Mouse (Mus musculus) midbrain, embryonic 16.5 days (tissue): Measurements from ENCODE around the gene Zfp148. TPM values are rescaled to one million over a fixed set of nuclear protein-coding genes. Genes with fewer than 3 reads are reported as not detected.
"Not testable (repeated sequence)": the region's sequence is repeated elsewhere in the genome, so short reads cannot be mapped to it uniquely, and the experiment has no call there.

ENCODE experiments used
- ATAC-seq: fragments of 200-750 bp; cut with Nextera tagmentation; 2 replicates; pipeline ENCODE4 v1.8.0; 2017; ENCODE audit warnings: moderate TSS enrichment
- H3K27ac ChIP-seq: fragments of 300-500 bp; sonication (generic); 2 replicates; pipeline ENCODE4 v1.5.1; 2014; ENCODE audit warnings: mild to moderate bottlenecking, low read length, mixed read lengths
- H3K27me3 ChIP-seq: fragments of 300-500 bp; sonication (generic); 2 replicates; pipeline ENCODE4 v1.6.1; 2014; ENCODE audit warnings: low read depth, low read length, mixed read lengths; ENCODE audit not compliant: control insufficient read depth, insufficient read depth
- H3K36me3 ChIP-seq: fragments of 300-500 bp; sonication (generic); 2 replicates; pipeline ENCODE4 v1.6.1; 2014; ENCODE audit warnings: mild to moderate bottlenecking, low read length, moderate library complexity, mixed read lengths; ENCODE audit not compliant: control insufficient read depth, insufficient read depth
- H3K4me1 ChIP-seq: fragments of 300-500 bp; sonication (generic); 2 replicates; pipeline ENCODE4 v1.6.1; 2014; ENCODE audit warnings: mild to moderate bottlenecking, low read length, mixed read lengths; ENCODE audit not compliant: control insufficient read depth, insufficient read depth
- H3K4me2 ChIP-seq: fragments of 300-500 bp; sonication (generic); 2 replicates; pipeline ENCODE4 v1.6.1; 2014; ENCODE audit warnings: mild to moderate bottlenecking, low read length, mixed read lengths
- H3K4me3 ChIP-seq: fragments of 300-500 bp; sonication (generic); 2 replicates; pipeline ENCODE4 v1.5.1; 2014; ENCODE audit warnings: low read depth, mild to moderate bottlenecking, low read length, moderate library complexity, mixed read lengths
- H3K9ac ChIP-seq: fragments of 300-500 bp; sonication (generic); 2 replicates; pipeline ENCODE4 v1.6.1; 2014; ENCODE audit warnings: low read depth, low read length, mixed read lengths
- H3K9me3 ChIP-seq: fragments of 300-500 bp; sonication (generic); replicated peaks from 2 replicates; pipeline ENCODE4 v1.6.1; 2014; ENCODE audit warnings: mild to moderate bottlenecking, low read length, mixed read lengths; ENCODE audit not compliant: control insufficient read depth, poor library complexity, severe bottlenecking
- WGBS: fragments of 180-500 bp; shearing (Covaris S2); extraction: QIAGEN DNeasy Blood & Tissue Kit; methylation state at CpG from one replicate; pipeline ENCODE4 v1.1.7; 2014; 5-methylcytosine and 5-hydroxymethylcytosine counted together
- polyA plus RNA-seq: library from polyadenylated mRNA; unstranded; fragments of >200 nt; fragmentation: Nextera tagmentation; extraction: Ambion mirVana; gene quantifications from 2 replicates; pipeline ENCODE4 v1.2.1, GENCODE M21; 2015

Gene Zfp148
- polyA plus RNA-seq, 1 experiment from 2014 or later, result 50.4 TPM

DNA sequence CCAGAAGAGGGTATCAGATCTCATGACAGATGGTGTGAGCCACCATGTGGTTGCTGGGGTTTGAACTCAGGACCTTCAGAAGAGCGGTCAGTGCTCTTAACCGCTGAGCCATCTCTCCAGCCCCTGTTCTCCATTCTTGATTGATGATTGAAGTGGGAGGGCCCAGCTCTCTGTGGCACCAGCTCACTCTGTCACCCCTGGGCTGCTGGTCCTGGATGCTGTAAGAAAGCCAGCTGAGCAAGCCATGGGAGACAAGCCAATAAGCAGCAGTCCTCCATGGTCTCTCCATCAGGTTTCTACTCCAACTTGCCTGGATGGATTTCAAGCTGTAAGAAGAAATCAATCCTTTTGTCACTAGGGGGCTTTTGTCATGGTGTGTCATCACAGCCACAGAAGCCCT, 7.3 kb upstream of the Zfp148 start:
- H3K27ac ChIP-seq, result no peak overlapping the region
- no peaks in the 10 kb centered on the region for H3K27me3 ChIP-seq
- no peak overlapping the region for H3K4me3 ChIP-seq
- H3K9me3 ChIP-seq, result no peaks in the 10 kb centered on the region
- H3K9ac ChIP-seq, result no peak overlapping the region
- no peak overlapping the region for H3K4me2 ChIP-seq
- no peaks in the 10 kb centered on the region for H3K36me3 ChIP-seq
- ATAC-seq, result no peak
- WGBS, result 97% methylated on average over 2 of the region's 2 CpGs
- H3K4me1 ChIP-seq, result no peaks in the 10 kb centered on the region

DNA sequence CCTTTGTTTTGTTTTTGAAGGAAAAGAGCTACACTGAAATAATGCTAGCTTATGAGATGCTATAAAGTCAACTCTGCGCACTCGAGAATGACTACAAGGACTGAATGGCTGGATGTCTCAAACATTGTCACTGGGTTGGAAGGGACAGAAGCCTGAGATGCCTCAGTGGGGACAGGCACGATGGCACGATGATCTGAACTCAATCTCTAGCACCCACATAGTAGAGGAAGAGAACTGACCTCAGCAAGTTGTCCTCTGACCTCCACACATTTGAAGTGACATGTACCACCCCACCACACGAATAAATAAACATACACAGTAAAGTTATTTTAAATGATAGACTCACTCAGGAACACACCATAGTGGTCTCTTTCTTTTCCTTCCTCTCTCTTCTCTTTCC, 4.4 kb upstream of the Zfp148 start:
- 84% methylated on average over 5 of the region's 5 CpGs for WGBS
- Histone ChIP-seq H3K4me3 (no peak overlapping the region), H3K4me1 (peaks cover 9% of the 10 kb centered on the region), H3K27me3 (no peaks in the 10 kb centered on the region), H3K9ac (no peak overlapping the region), H3K4me2 (no peak overlapping the region), H3K27ac (no peak overlapping the region), H3K36me3 (no peaks in the 10 kb centered on the region), H3K9me3 (no peaks in the 10 kb centered on the region)
- no peak for ATAC-seq

DNA sequence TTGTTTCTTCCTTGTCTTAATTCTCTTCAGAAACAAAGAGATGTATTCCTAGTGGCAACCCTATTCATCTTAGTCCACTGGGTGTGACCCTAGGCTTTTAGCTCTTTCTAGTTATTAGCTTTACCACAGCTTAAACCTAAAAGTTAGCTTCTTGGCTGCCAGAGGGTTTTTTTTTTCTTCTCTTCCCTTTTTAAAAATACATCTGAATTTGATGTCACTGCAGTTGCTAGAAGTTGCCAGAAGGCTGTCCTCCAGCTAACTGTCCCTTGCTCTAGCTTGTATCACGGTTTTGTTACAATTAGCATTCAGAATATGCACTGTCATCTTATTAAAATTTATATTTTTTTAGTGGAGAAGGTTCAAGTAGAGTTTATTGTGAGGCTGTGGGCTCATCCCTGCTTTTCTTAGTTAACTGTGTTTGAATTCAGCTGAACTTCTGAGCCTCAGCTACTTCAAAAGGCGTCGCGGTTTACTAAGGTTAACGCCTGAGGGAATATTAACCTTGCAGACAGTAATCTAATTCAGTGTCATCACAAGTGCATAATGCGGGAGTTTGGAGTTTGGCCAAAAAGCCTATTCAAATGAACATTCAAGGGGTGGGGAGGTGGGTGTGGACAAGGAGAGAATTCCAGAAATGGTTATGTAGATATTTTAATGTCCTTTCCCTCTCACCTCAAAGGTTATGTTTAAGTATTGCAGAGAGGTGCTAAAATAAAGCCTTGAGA, 1.3 kb upstream of the Zfp148 start:
- Histone ChIP-seq H3K4me1 (peaks cover 24% of the 10 kb centered on the region), H3K9me3 (no peaks in the 10 kb centered on the region), H3K27ac (peak overlapping the region; percentile 97; the same call in 1 of the 2 replicates), H3K4me2 (peak overlapping the region; percentile 66), H3K9ac (peak overlapping the region; percentile 97; the same call in 1 of the 2 replicates), H3K27me3 (no peaks in the 10 kb centered on the region), H3K4me3 (peak overlapping the region; percentile 93), H3K36me3 (no peaks in the 10 kb centered on the region)
- no peak for ATAC-seq
- WGBS, result 20% methylated on average over 6 of the region's 6 CpGs

DNA sequence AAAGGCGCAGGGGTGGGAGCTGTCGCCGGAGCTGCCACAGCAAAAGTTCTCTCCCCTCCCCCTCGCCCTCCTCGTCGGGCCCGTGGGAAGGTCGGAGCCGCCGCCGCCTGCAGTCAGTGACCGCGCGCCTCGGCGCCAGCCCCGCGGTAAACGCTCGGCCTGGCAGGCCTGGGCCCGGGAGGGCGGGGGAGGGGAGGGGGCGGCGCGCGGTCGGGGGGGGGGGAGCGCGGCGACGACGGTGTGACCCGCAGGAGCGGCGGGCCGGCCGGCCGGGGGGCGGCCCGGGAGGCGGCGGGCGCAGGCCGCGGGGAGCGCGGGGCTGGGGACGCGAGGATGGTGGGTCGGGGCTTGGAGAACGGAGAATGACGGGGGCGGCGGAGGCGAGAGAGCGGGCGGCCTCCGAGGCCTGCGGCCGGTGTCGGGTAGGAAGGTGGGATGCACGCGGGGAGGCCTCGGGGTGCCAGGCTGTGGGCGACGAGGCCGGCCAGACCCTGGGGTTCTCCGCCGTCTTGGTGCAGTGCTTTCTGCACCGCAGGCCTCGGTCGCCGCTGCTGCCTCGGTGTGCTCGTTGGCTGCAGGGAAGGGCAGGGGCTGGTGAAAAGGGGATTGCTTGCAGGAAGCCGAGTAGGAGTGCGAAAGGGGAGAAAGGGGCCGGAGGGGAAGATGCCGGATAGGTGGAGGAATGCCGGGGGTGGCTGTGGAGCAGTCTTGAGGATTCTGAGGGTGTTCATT, 412 bp downstream of the Zfp148 start:
- H3K27me3 ChIP-seq, result no peaks in the 10 kb centered on the region
- H3K4me2 ChIP-seq, result peak overlapping the region; percentile 69
- under 1% methylated on average over 30 of the region's 80 CpGs for WGBS
- ATAC-seq, result peak; percentile 85
- peak overlapping the region; percentile 93 for H3K4me3 ChIP-seq
- H3K4me1 ChIP-seq, result peaks cover 24% of the 10 kb centered on the region
- H3K9ac ChIP-seq, result peak overlapping the region; percentile 97
- H3K9me3 ChIP-seq, result no peaks in the 10 kb centered on the region
- no peaks in the 10 kb centered on the region for H3K36me3 ChIP-seq
- peak overlapping the region; percentile 97 for H3K27ac ChIP-seq

DNA sequence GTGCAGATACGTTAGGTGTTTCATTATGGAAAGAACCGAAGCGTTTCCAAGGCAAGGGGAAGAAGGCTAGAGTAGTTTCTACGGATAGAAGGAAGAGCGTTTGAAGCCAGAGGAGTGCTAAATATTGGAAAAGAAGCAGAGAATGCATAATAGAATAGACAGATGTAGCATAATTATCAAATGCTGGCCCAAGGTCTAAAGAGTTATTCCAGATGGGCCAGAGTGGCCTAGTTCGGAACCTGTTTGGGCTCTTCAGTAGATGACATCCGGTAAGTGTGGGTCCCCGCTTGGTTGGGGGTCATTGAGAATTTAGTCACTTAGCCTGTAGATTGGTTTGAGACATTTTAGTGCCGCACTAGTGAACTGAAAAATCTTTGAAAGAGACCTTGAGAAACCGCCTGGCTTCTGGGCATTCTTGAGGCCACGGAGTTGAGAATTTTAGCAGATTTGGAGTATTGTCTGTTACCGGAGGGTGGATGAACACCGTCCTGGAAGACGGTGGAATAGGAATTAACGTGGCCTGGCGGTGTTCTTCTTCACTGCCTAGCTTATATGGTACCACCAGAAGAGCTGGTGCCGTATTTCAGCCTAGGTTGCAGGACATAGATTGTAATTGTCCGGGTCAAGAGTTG, 1.1 kb downstream of the Zfp148 start:
- H3K27ac ChIP-seq, result peak overlapping the region; percentile 97
- H3K4me1 ChIP-seq, result peaks cover 24% of the 10 kb centered on the region
- peak overlapping the region; percentile 69 for H3K4me2 ChIP-seq
- ATAC-seq, result no peak
- under 1% methylated on average over 18 of the region's 18 CpGs for WGBS
- H3K9ac ChIP-seq, result peak overlapping the region; percentile 97
- no peaks in the 10 kb centered on the region for H3K27me3 ChIP-seq
- no peaks in the 10 kb centered on the region for H3K9me3 ChIP-seq
- peak overlapping the region; percentile 93 for H3K4me3 ChIP-seq
- no peaks in the 10 kb centered on the region for H3K36me3 ChIP-seq

DNA sequence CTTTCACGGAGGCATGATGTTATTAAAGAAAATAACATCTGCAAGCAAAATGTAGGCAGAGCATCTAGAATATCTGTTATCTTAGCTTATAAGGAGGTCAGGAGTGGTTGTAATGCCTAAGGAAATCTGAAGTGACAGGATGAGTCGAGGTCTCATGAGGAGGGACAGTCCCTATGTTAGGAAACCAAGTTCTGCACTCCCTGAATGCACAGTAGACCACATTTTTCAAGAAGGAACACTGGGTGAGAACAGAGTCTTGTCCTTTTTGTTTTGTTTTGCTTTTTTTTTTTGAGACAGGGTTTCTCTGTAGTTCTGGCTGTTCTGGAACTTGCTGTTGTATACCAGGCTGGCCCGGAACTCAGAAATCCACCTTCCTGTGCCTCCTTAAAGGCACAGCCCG, 1.7 kb downstream of the Zfp148 start:
- H3K4me2 ChIP-seq, result peak overlapping the region; percentile 69
- 35% methylated on average over 4 of the region's 4 CpGs for WGBS
- H3K9ac ChIP-seq, result peak overlapping the region; percentile 97
- peaks cover 24% of the 10 kb centered on the region for H3K4me1 ChIP-seq
- H3K4me3 ChIP-seq, result peak overlapping the region; percentile 93
- H3K27me3 ChIP-seq, result no peaks in the 10 kb centered on the region
- no peak for ATAC-seq
- no peaks in the 10 kb centered on the region for H3K36me3 ChIP-seq
- H3K27ac ChIP-seq, result peak overlapping the region; percentile 97
- no peaks in the 10 kb centered on the region for H3K9me3 ChIP-seq

DNA sequence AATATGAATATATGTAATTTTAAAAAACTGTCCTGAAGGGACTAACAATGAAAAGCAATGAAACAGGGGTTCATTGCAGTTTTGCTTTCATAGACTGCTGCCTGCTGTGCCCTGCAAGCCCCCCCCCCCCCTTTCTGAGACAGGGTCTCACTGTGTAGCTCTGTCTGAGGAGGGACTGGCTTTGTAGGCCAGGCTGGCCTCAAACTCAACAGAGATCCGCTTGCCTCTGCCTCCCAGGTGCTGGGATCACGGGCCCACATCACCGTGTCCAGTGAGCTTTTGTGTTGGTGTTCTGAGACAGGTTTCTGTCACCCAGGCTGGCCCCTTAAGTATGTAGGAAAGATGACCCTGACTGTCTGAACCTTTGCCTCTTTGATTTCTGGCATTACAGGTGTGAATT, 2.9 kb downstream of the Zfp148 start:
- H3K4me2 ChIP-seq, result no peak overlapping the region
- H3K27me3 ChIP-seq, result no peaks in the 10 kb centered on the region
- no peak overlapping the region for H3K4me3 ChIP-seq
- H3K36me3 ChIP-seq, result no peaks in the 10 kb centered on the region
- peaks cover 24% of the 10 kb centered on the region for H3K4me1 ChIP-seq
- H3K27ac ChIP-seq, result no peak overlapping the region
- ATAC-seq, result no peak
- 97% methylated on average over 3 of the region's 3 CpGs for WGBS
- no peaks in the 10 kb centered on the region for H3K9me3 ChIP-seq
- no peak overlapping the region for H3K9ac ChIP-seq

DNA sequence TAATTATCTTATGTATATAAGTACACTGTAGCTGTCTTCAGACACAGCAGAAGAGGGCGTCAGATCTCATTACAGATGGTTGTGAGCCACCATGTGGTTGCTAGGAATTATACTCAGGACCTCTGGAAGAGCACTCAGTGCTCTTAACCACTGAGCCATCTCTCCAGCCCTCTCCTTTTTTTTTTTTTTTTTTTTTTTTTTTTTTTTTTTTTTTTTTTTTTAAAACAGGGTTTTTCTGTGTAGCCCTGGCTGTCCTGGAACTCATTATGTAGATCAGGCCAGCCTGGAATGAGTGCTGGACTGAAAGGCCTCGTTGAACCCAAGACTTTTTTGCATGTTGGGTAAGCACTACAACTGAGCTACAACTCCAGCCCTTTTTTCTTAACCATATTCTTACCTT, 3.4 kb downstream of the Zfp148 start:
- ATAC-seq, H3K36me3 ChIP-seq, H3K27me3 ChIP-seq, H3K9me3 ChIP-seq, H3K4me2 ChIP-seq, H3K27ac ChIP-seq, H3K4me3 ChIP-seq, H3K9ac ChIP-seq: not testable (repeated sequence)
- WGBS, result 91% methylated on average over 2 of the region's 2 CpGs
- H3K4me1 ChIP-seq, result peaks cover 23% of the 10 kb centered on the region

DNA sequence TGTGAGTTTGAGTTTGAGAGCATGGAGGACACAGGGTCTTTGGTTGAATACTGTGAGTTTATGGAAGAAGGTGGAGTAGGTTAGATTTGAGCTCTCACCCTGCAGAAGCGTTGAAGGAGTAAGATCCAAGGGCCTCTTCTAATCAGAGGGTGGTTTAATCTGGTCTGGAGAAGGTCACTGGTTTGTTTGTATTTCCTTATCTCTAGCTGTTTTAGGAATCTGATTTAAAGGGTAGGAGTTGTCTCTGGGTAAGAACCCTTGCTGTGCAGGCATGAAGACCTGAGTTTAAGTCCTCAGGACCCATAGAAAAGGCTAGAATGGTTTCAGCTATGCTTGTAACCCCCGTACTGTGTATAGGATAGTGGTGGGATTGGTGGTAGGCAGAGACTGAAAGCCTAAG, 6.4 kb downstream of the Zfp148 start:
- Histone ChIP-seq H3K4me1 (peaks cover 15% of the 10 kb centered on the region), H3K4me3 (no peak overlapping the region), H3K27me3 (no peaks in the 10 kb centered on the region), H3K36me3 (no peaks in the 10 kb centered on the region), H3K9me3 (no peaks in the 10 kb centered on the region), H3K9ac (no peak overlapping the region), H3K4me2 (no peak overlapping the region), H3K27ac (no peak overlapping the region)
- ATAC-seq, result no peak
- 97% methylated on average over 2 of the region's 2 CpGs for WGBS
